Mouse (Mus musculus) heart, adult 2 months (tissue): ENCODE results near the gene Hoxc5.

Source experiments
- CTCF ChIP-seq: fragments of 200-600 bp; IDR thresholded peaks from 2 replicates; pipeline ENCODE4 v1.8.1; 2022; ENCODE audit warnings: antibody characterized with exemption, mild to moderate bottlenecking, moderate library complexity
- EP300 ChIP-seq: fragments of 200-500 bp; IDR thresholded peaks from 2 replicates; pipeline ENCODE4 v1.6.1; 2011; ENCODE audit warnings: low read depth, low read length, control low read depth; ENCODE audit not compliant: insufficient read depth
- POLR2A ChIP-seq: fragments of 200-500 bp; IDR thresholded peaks from 2 replicates; pipeline ENCODE4 v1.6.1; 2011; ENCODE audit warnings: mild to moderate bottlenecking, low read depth, low read length, control low read depth; ENCODE audit not compliant: insufficient read depth

GRCm38 (mm10) chr15:102979936-102980335 lies 12.7 kb downstream of the Hoxc5 start:
- TF ChIP-seq POLR2A: no peak
- TF ChIP-seq CTCF: no peak
- TF ChIP-seq EP300: no peak
